Mouse (Mus musculus) liver, adult 2 months (tissue): ENCODE measurements around the gene Tcp11l2. TPM values are rescaled to one million over a fixed set of nuclear protein-coding genes. Genes with fewer than 3 reads are reported as not detected.

Experiments used
- DNase-seq: peaks from one replicate; pipeline ENCODE4 v3.0.0-alpha.2; 2011; ENCODE audit warnings: low read depth, low spot score; ENCODE audit errors: extremely low read depth
- H3K27ac ChIP-seq: fragments of 200-500 bp; replicated peaks from 2 replicates; pipeline ENCODE4 v1.5.1; 2012; ENCODE audit warnings: low read depth, mild to moderate bottlenecking, control low read depth, inconsistent platforms, low read length; ENCODE audit not compliant: insufficient read depth
- H3K27me3 ChIP-seq: fragments of 200-500 bp; 2 replicates; pipeline ENCODE4 v1.6.1; 2012; ENCODE audit warnings: mild to moderate bottlenecking, moderate library complexity, low read length, inconsistent platforms; ENCODE audit not compliant: control insufficient read depth, insufficient read depth
- H3K36me3 ChIP-seq: fragments of 200-500 bp; 2 replicates; pipeline ENCODE4 v1.6.1; 2012; ENCODE audit warnings: low read length, inconsistent platforms; ENCODE audit not compliant: control insufficient read depth, insufficient read depth
- H3K4me1 ChIP-seq: fragments of 200-500 bp; 2 replicates; pipeline ENCODE4 v1.6.1; 2011; ENCODE audit warnings: low read length; ENCODE audit not compliant: control insufficient read depth, insufficient read depth
- H3K4me3 ChIP-seq: fragments of 200-500 bp; 2 replicates; pipeline ENCODE4 v1.5.1; 2011; ENCODE audit warnings: low read depth, mild to moderate bottlenecking, control low read depth, low read length, moderate library complexity; ENCODE audit not compliant: insufficient read depth
- H3K79me2 ChIP-seq: fragments of 200-500 bp; 2 replicates; pipeline ENCODE4 v1.6.1; 2012; ENCODE audit warnings: inconsistent platforms, mild to moderate bottlenecking, low read length, moderate library complexity; ENCODE audit not compliant: control insufficient read depth, insufficient read depth
- H3K9ac ChIP-seq: fragments of 200-500 bp; 2 replicates; pipeline ENCODE4 v1.6.1; 2012; ENCODE audit warnings: low read depth, mild to moderate bottlenecking, control low read depth, inconsistent platforms, low read length
- CTCF ChIP-seq: fragments of 200-500 bp; IDR thresholded peaks from 2 replicates; pipeline ENCODE4 v1.5.1; 2011; ENCODE audit warnings: low read depth, low read length, control low read depth
- POLR2A ChIP-seq: fragments of 200-500 bp; IDR thresholded peaks from 2 replicates; pipeline ENCODE4 v1.6.1; 2011; ENCODE audit warnings: low read length, control low read depth; ENCODE audit not compliant: insufficient read depth; ENCODE audit errors: extremely low read depth
- WGBS: fragments of 180-500 bp; shearing (Covaris S2); methylation state at CpG from one replicate; pipeline ENCODE4 v1.1.7; 2018; 5-methylcytosine and 5-hydroxymethylcytosine counted together
- polyA plus RNA-seq: library from polyadenylated mRNA; depleted of rRNA; stranded (reverse); fragments of >200 nt; gene quantifications from 2 replicates; pipeline ENCODE4 v1.2.3, GENCODE M21; 2012
- total RNA-seq: library from RNA; depleted of rRNA; stranded (reverse); fragments of >200 nt; gene quantifications from 2 replicates; pipeline ENCODE4 v1.2.3, GENCODE M21; 2014

Tcp11l2 gene
- total and polyA plus RNA-seq, 2 experiments: 21.6 to 30.8 TPM

GRCm38 (mm10) chr10:84636656-84637055 is 60.2 kb downstream of the Tcp11l2 start:
- Histone ChIP-seq H3K79me2 (no peaks in the 10 kb centered on the region), H3K27ac (no peak overlapping the region), H3K27me3 (no peaks in the 10 kb centered on the region), H3K9ac (no peak overlapping the region), H3K4me3 (no peak overlapping the region), H3K4me1 (no peaks in the 10 kb centered on the region), H3K36me3 (peaks cover 49% of the 10 kb centered on the region)
- TF ChIP-seq CTCF (no peak), POLR2A (no peak)
- DNase-seq: no peak
- WGBS: 95% methylated on average over 10 of the region's 10 CpGs

GRCm38 (mm10) chr10:84638382-84638781 is 62.0 kb downstream of the Tcp11l2 start:
- H3K27ac ChIP-seq: no peak overlapping the region
- H3K27me3 ChIP-seq: no peaks in the 10 kb centered on the region
- no peak overlapping the region for H3K9ac ChIP-seq
- H3K4me3 ChIP-seq: no peak overlapping the region
- H3K4me1 ChIP-seq: no peaks in the 10 kb centered on the region
- no peaks in the 10 kb centered on the region for H3K79me2 ChIP-seq
- peaks cover 50% of the 10 kb centered on the region for H3K36me3 ChIP-seq
- TF ChIP-seq POLR2A (no peak), CTCF (no peak)
- DNase-seq: peak; percentile 9
- WGBS: 92% methylated on average over 4 of the region's 4 CpGs

- 56% methylated on average over 4 of the region's 4 CpGs for WGBS
- TF ChIP-seq POLR2A (no peak), CTCF (no peak)
- no peak overlapping the region for H3K9ac ChIP-seq
- no peaks in the 10 kb centered on the region for H3K79me2 ChIP-seq
- H3K36me3 ChIP-seq: peaks cover 44% of the 10 kb centered on the region
- no peak overlapping the region for H3K4me3 ChIP-seq
- DNase-seq: no peak
- H3K4me1 ChIP-seq: no peaks in the 10 kb centered on the region
- no peak overlapping the region for H3K27ac ChIP-seq
- no peaks in the 10 kb centered on the region for H3K27me3 ChIP-seq
Measured at GRCm38 (mm10) chr10:84639525-84640287, 63.3 kb downstream of the Tcp11l2 start.

GRCm38 (mm10) chr10:84640861-84641260 is 64.4 kb downstream of the Tcp11l2 start:
- 97% methylated on average over 7 of the region's 7 CpGs for WGBS

GRCm38 (mm10) chr10:84641576-84641975 is 65.2 kb downstream of the Tcp11l2 start:
- DNase-seq: no peak
- Histone ChIP-seq H3K4me1 (no peaks in the 10 kb centered on the region), H3K36me3 (peaks cover 34% of the 10 kb centered on the region), H3K4me3 (no peak overlapping the region), H3K79me2 (no peaks in the 10 kb centered on the region), H3K27me3 (no peaks in the 10 kb centered on the region), H3K9ac (no peak overlapping the region), H3K27ac (no peak overlapping the region)
- 83% methylated on average over 2 of the region's 2 CpGs for WGBS
- TF ChIP-seq POLR2A (no peak), CTCF (peak; percentile 17; the same call in 1 of the 2 replicates)

More at GRCm38 (mm10) chr10:84640861-84641260, 64.4 kb downstream of the Tcp11l2 start:
- no peak overlapping the region for H3K27ac ChIP-seq
- no peaks in the 10 kb centered on the region for H3K27me3 ChIP-seq
- TF ChIP-seq POLR2A: no peak
- no peak for TF ChIP-seq CTCF
- H3K4me3 ChIP-seq: no peak overlapping the region
- H3K36me3 ChIP-seq: peaks cover 39% of the 10 kb centered on the region
- no peaks in the 10 kb centered on the region for H3K4me1 ChIP-seq
- H3K79me2 ChIP-seq: no peaks in the 10 kb centered on the region
- no peak overlapping the region for H3K9ac ChIP-seq
- DNase-seq: no peak

GRCm38 (mm10) chr10:84645940-84646339 is 69.5 kb downstream of the Tcp11l2 start:
- no peak overlapping the region for H3K4me3 ChIP-seq
- no peak for TF ChIP-seq CTCF
- no peak overlapping the region for H3K27ac ChIP-seq
- no peaks in the 10 kb centered on the region for H3K27me3 ChIP-seq
- no peak for DNase-seq
- WGBS: 90% methylated on average over 8 of the region's 8 CpGs
- no peak overlapping the region for H3K9ac ChIP-seq
- H3K79me2 ChIP-seq: no peaks in the 10 kb centered on the region
- H3K36me3 ChIP-seq: peaks cover 15% of the 10 kb centered on the region
- no peaks in the 10 kb centered on the region for H3K4me1 ChIP-seq
